Mouse (Mus musculus) left cerebral cortex, adult 8-10 months (tissue): ENCODE data around the gene Olfr1233. TPM values are rescaled to one million over a fixed set of nuclear protein-coding genes. Genes with fewer than 3 reads are reported as not detected.

Experiments
- DNase-seq, 2 experiments: peaks; one replicate each; pipeline ENCODE4 v3.0.0; 2022; ENCODE audit warnings: low spot score in 2 of 2
- total RNA-seq, 4 experiments: library from RNA; stranded (reverse); gene quantifications; 2 replicates each; pipeline ENCODE4 v1.2.4; 2022

The Olfr1233 gene
- not detected for total RNA-seq

DNA sequence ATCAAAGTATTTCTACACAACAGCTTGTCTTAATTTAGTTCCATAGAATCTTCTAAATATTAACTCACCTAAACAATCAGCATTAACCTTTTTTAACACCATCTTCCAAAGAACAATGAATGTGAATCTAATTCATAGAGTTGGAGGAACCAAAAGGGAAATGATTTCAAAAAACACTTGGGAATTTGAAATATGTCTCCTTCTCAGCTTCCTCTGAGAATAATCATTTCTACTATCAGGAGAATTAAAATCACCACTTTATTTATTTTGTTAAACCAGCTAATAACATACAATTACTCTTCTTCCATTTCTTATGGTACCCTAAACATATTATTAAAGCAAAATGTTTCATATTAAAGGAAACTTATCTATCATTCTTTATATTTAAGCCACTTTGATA lies at the start of gene Olfr1233:
Gene Olfr1233, minus strand, starts transcription at position 101 of the 400 bp plus-strand sequence.
- DNase-seq, result no peak

DNA sequence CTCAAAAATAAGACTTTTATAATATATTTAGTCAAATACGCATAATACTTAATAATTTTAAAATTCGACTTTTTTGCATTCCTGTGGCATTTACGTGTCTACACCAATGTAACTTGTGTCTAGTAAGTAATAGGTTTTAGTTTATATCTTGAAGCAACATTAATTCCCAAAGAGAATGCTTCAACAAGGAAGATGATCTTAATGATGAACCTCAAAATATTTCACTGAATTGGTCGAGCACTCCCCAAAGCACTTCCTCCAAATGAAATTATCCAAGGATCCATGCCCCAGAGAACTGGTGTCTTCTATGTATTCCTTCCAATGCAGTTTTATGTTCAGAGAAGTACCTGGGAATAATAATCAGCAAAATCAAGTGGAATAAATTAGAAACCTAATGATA lies 22.6 kb upstream of the Olfr1233 start, which contains the start of gene Olfr1234:
Gene Olfr1234, minus strand, starts transcription at position 101 of the 400 bp plus-strand sequence.
- no peak for DNase-seq

DNA sequence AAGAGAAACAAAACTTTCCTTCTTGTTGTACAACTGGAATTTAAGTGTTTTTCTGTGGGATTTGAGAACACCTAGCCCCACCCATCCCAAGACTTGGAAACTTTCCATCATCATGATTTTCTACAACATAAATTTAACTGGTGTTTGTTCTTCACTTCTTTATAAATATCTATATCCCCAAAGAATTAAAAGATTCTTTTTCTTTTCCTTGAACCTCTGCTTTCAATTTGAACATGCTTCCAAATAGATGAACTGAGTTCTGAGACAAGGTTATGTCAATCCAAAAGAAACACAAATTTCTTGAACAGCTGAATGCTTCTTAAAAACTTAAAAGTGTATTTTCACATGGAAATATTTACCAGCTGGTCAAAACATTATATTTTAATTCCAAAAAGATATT lies 12.6 kb downstream of the Olfr1233 start, which contains the start of gene Olfr1232:
Gene Olfr1232, minus strand, starts transcription at position 101 of the 400 bp plus-strand sequence.
- no peak for DNase-seq

DNA sequence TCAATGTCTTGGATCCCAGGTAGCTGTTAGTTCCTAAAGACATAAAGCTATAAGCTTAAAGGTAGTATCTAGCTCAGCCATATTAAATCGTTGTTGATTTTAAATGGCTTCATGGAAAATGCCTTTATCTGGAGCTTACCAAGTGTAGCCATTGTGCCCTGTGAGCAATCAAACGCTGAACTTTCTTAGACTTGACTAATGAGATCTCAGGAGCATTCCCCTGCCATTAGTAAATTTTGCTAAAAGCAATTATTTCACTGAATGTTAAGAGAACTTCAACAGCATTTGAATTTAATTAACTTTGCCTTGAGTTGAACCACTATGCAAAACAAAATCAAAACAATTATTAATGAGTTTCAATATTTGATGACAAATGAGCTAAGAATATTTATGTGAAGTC lies 35.2 kb downstream of the Olfr1233 start, which contains the start of gene Olfr1231:
Gene Olfr1231, minus strand, starts transcription at position 101 of the 400 bp plus-strand sequence.
- DNase-seq, result no peak

DNA sequence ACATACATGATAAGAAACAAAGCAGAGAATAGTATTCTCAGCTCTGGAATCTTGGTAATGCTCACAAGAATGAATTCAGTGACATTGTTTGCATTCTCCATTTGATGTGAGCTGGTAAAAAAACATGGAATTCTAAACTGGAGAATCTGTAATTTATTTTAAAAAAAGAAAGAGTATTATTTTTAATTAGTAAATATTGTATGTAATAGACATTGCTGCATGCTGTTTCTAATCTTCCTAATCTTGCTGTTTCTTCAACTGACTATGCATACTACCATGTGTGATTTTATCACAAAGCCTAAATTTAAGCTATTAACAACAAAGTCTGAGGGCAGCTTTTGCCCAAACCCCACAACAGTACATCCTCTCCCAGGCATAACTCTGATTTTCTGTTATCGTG lies 45.0 kb downstream of the Olfr1233 start, which contains the start of gene Olfr1230:
Gene Olfr1230, minus strand, starts transcription at position 101 of the 400 bp plus-strand sequence.
- DNase-seq, result no peak

DNA sequence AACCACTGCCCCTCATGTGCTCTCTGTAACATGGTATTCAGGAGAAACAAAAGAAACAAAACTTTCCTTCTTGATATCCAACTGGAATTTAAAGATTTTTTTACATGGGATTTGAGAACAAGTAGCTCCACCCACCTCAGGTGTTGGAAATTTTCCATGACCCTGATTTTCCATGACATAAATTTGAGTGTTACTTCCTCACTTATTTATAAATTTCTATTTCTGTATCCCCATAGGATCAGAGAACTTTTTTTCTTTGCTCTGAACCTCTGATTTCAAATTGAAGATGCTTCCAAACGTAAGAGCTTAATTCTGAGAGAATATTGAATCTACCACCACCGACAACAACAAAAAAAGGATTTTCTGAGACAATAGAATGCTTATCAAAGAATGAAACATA lies 54.3 kb downstream of the Olfr1233 start, which contains the start of gene Olfr1229:
Gene Olfr1229, minus strand, starts transcription at position 101 of the 400 bp plus-strand sequence.
- no peak for DNase-seq

Other genes starting within 250 kb of the Olfr1233 start
- gene Olfr1220, start 235.6 kb downstream of the Olfr1233 start, total RNA-seq, result not detected
- gene Olfr1221, start 225.1 kb downstream of the Olfr1233 start, total RNA-seq, result not detected
- not detected for gene Olfr1222, start 209.3 kb downstream of the Olfr1233 start, total RNA-seq
- gene Olfr1223, start 190.8 kb downstream of the Olfr1233 start, total RNA-seq, result not detected
- gene Olfr1224-ps1, start 178.3 kb downstream of the Olfr1233 start, total RNA-seq, result not detected
- not detected for gene Olfr1225, start 167.7 kb downstream of the Olfr1233 start, total RNA-seq
- gene Olfr1226, start 142.3 kb downstream of the Olfr1233 start, total RNA-seq, result not detected
- gene Olfr1228, start 88.3 kb downstream of the Olfr1233 start, total RNA-seq, result not detected
- not detected for gene Olfr1229, start 54.4 kb downstream of the Olfr1233 start, total RNA-seq
- gene Olfr1230, start 45.1 kb downstream of the Olfr1233 start, total RNA-seq, result not detected
- not detected for gene Olfr1231, start 35.3 kb downstream of the Olfr1233 start, total RNA-seq
- gene Olfr1232, start 12.7 kb downstream of the Olfr1233 start, total RNA-seq, result not detected
- gene Olfr1234, start 22.5 kb upstream of the Olfr1233 start, total RNA-seq, result not detected
- gene Olfr1238, start 67.3 kb upstream of the Olfr1233 start, total RNA-seq, result not detected
- gene Olfr1239, start 78.0 kb upstream of the Olfr1233 start, total RNA-seq, result not detected
- not detected for gene Olfr1240, start 100.6 kb upstream of the Olfr1233 start, total RNA-seq
- gene Olfr1241, start 144.7 kb upstream of the Olfr1233 start, total RNA-seq, result not detected
- not detected for gene Olfr1242, start 155.9 kb upstream of the Olfr1233 start, total RNA-seq
- gene Olfr1243, start 189.1 kb upstream of the Olfr1233 start, total RNA-seq, result not detected
- not detected for gene Olfr1245, start 236.0 kb upstream of the Olfr1233 start, total RNA-seq